ENCODE assay signal across 8 mouse cellular contexts in genomic region chr11:17257861-17258260, GRCm38 (mm10). TPM values are rescaled to one million over a fixed set of nuclear protein-coding genes. Genes with fewer than 3 reads are reported as not detected.
DNase-seq lines count a peak whose midpoint lies in the region; ATAC-seq and TF ChIP-seq lines count a peak whose summit lies in the region.

No protein-coding gene starts in this region.

- no peaks in the 10 kb centered on the region for H3K36me3 ChIP-seq in heart, embryonic 15.5 days
- H3K36me3 ChIP-seq in embryonic facial prominence, embryonic 14.5 days (ENCODE audit: control insufficient read depth, insufficient read depth, low read length), result no peaks in the 10 kb centered on the region
- H3K36me3 ChIP-seq in limb, embryonic 14.5 days (ENCODE audit: control insufficient read depth, insufficient read depth, low read length), result no peaks in the 10 kb centered on the region
- H3K36me3 ChIP-seq in midbrain, postnatal 0 days (ENCODE audit: insufficient read depth, low read length), result no peaks in the 10 kb centered on the region

- DNase-seq in heart, postnatal 25 days (ENCODE audit: low spot score), result no peak
- peak; percentile 54 for DNase-seq in MN1 (ENCODE audit: low spot score)
- DNase-seq in embryonic facial prominence, embryonic 14.5 days (ENCODE audit: low spot score), result peak; percentile 48
- peak; percentile 60 for DNase-seq in limb, embryonic 14.5 days (ENCODE audit: low spot score)
- peak; percentile 16 for DNase-seq in midbrain, postnatal 0 days (ENCODE audit: low spot score)
- no peak for DNase-seq in spleen, postnatal 36 days (ENCODE audit: low spot score in 2 of 2)

- H3K4me1 ChIP-seq in heart, embryonic 15.5 days (replicated peaks), result peaks cover 5% of the 10 kb centered on the region
- H3K4me1 ChIP-seq in embryonic facial prominence, embryonic 14.5 days (ENCODE audit: control insufficient read depth, insufficient read depth, low read length), result peaks cover 8% of the 10 kb centered on the region; the same call in 1 of the 2 replicates
- H3K4me1 ChIP-seq in limb, embryonic 14.5 days (ENCODE audit: control insufficient read depth, insufficient read depth, low read length), result peaks cover 2% of the 10 kb centered on the region
- peaks cover 6% of the 10 kb centered on the region; the same call in 1 of the 2 replicates for H3K4me1 ChIP-seq in midbrain, postnatal 0 days (ENCODE audit: insufficient read depth, low read length)

- no peak for TF ChIP-seq POLR2A in limb, embryonic 14.5 days (IDR thresholded peaks at IDR 0.05; ENCODE audit: borderline replicate concordance, extremely low read depth, insufficient read depth, insufficient read length)

- intact Hi-C loops in heart, postnatal 25 days (cut with DNase I), result loop anchor here (2.0 to 5.0 kb wide), 2 partner anchors 45 to 96 kb away; no protein-coding TSS in a partner anchor

- WGBS in heart, embryonic 15.5 days, result under 1% methylated on average over 17 of the region's 17 CpGs
- WGBS in embryonic facial prominence, embryonic 14.5 days, result under 1% methylated on average over 17 of the region's 17 CpGs
- WGBS in limb, embryonic 14.5 days, result under 1% methylated on average over 17 of the region's 17 CpGs
- WGBS in midbrain, postnatal 0 days, result 1% methylated on average over 17 of the region's 17 CpGs

- no peaks in the 10 kb centered on the region for H3K27me3 ChIP-seq in heart, embryonic 15.5 days
- H3K27me3 ChIP-seq in embryonic facial prominence, embryonic 14.5 days (replicated peaks; ENCODE audit: control insufficient read depth, insufficient read depth, low read length), result no peaks in the 10 kb centered on the region
- H3K27me3 ChIP-seq in limb, embryonic 14.5 days (ENCODE audit: control insufficient read depth, insufficient read depth, low read length), result no peaks in the 10 kb centered on the region
- H3K27me3 ChIP-seq in midbrain, postnatal 0 days (ENCODE audit: insufficient read depth, low read length), result no peaks in the 10 kb centered on the region

- H3K4me2 ChIP-seq in heart, embryonic 15.5 days, result peak overlapping the region; percentile 70
- peak overlapping the region; percentile 76 for H3K4me2 ChIP-seq in embryonic facial prominence, embryonic 14.5 days (ENCODE audit: low read depth, low read length)
- peak overlapping the region; percentile 53 for H3K4me2 ChIP-seq in limb, embryonic 14.5 days (replicated peaks; ENCODE audit: low read depth, low read length, severe bottlenecking)
- H3K4me2 ChIP-seq in midbrain, postnatal 0 days (ENCODE audit: low read depth, low read length, poor library complexity, severe bottlenecking), result peak overlapping the region; percentile 58

- peak overlapping the region; percentile 92 for H3K4me3 ChIP-seq in heart, embryonic 15.5 days
- H3K4me3 ChIP-seq in embryonic facial prominence, embryonic 14.5 days (ENCODE audit: low read depth, low read length), result peak overlapping the region; percentile 90
- peak overlapping the region; percentile 91 for H3K4me3 ChIP-seq in limb, embryonic 14.5 days (replicated peaks; ENCODE audit: low read length)
- peak overlapping the region; percentile 85 for H3K4me3 ChIP-seq in midbrain, postnatal 0 days (ENCODE audit: low read depth, low read length)

- H3K27ac ChIP-seq in heart, embryonic 15.5 days, result peak overlapping the region; percentile 83
- peak overlapping the region; percentile 89 for H3K27ac ChIP-seq in embryonic facial prominence, embryonic 14.5 days (replicated peaks; ENCODE audit: low read depth, low read length)
- H3K27ac ChIP-seq in limb, embryonic 14.5 days (replicated peaks; ENCODE audit: low read depth, low read length), result peak overlapping the region; percentile 93
- H3K27ac ChIP-seq in midbrain, postnatal 0 days (ENCODE audit: low read depth, low read length), result peak overlapping the region; percentile 91

- no peak for TF ChIP-seq CTCF in midbrain, postnatal 0 days (IDR thresholded peaks at IDR 0.05)

- H3K9me3 ChIP-seq in heart, embryonic 15.5 days (replicated peaks), result no peaks in the 10 kb centered on the region
- H3K9me3 ChIP-seq in embryonic facial prominence, embryonic 14.5 days (ENCODE audit: control insufficient read depth, low read length), result no peaks in the 10 kb centered on the region
- H3K9me3 ChIP-seq in limb, embryonic 14.5 days (ENCODE audit: control insufficient read depth, low read length), result no peaks in the 10 kb centered on the region
- no peaks in the 10 kb centered on the region for H3K9me3 ChIP-seq in midbrain, postnatal 0 days (ENCODE audit: low read length)

- ATAC-seq in heart, embryonic 15.5 days (replicated peaks; ENCODE audit: insufficient number of reproducible peaks, insufficient read depth, low FRiP score, low read depth), result peak; percentile 5; the same call in 1 of the 2 replicates
- peak; percentile 24; the same call in 1 of the 2 replicates for ATAC-seq in embryonic facial prominence, embryonic 14.5 days (ENCODE audit: low read depth)
- peak; percentile 72 for ATAC-seq in inflammation-experienced regulatory T-cells, adult 6 months
- peak; percentile 64; the same call in 1 of the 2 replicates for ATAC-seq in limb, embryonic 14.5 days (ENCODE audit: low FRiP score, low read depth)
- peak; percentile 52; the same call in 1 of the 2 replicates for ATAC-seq in midbrain, postnatal 0 days (ENCODE audit: low FRiP score)

- H3K9ac ChIP-seq in heart, embryonic 15.5 days, result peak overlapping the region; percentile 91
- peak overlapping the region; percentile 94 for H3K9ac ChIP-seq in embryonic facial prominence, embryonic 14.5 days (ENCODE audit: low read depth, low read length)
- H3K9ac ChIP-seq in limb, embryonic 14.5 days (ENCODE audit: low read depth, low read length, severe bottlenecking), result peak overlapping the region; percentile 95
- peak overlapping the region; percentile 84 for H3K9ac ChIP-seq in midbrain, postnatal 0 days (replicated peaks; ENCODE audit: low read length, poor library complexity, severe bottlenecking)

RNA-seq across cellular contexts. Expression of gene C1d, which starts 0.5 kb away (rescaled TPM):
- 60.8 and 68.0 TPM in 2 replicates for polyA plus RNA-seq in heart, embryonic 15.5 days (2015; fragmentation: Nextera tagmentation; extraction: Ambion mirVana)
- 10 to 100 TPM; 33.0 to 33.5 TPM for total RNA-seq in heart, postnatal 25 days (2021)
- polyA plus RNA-seq in embryonic facial prominence, embryonic 14.5 days (2014; fragmentation: Nextera tagmentation; extraction: Ambion mirVana), result 105 and 112 TPM in 2 replicates
- polyA plus RNA-seq in inflammation-experienced regulatory T-cells, adult 6 months (2017; shearing (Covaris generic)), result 100 to 1,000 TPM in 2 of 3 experiments, 10 to 100 TPM in 1; 93.6 to 124 (median 122) TPM
- 32.2 and 72.5 TPM in 2 replicates for polyA plus RNA-seq in limb, embryonic 14.5 days (2012; rRNA removed)
- polyA plus RNA-seq in limb, embryonic 14.5 days (2014; fragmentation: Nextera tagmentation; extraction: Ambion mirVana), result 110 and 114 TPM in 2 replicates
- total RNA-seq in midbrain, postnatal 0 days (2014; rRNA removed), result 59.0 and 63.8 TPM in 2 replicates
- 188 and 207 TPM in 2 replicates for polyA plus RNA-seq in midbrain, postnatal 0 days (2015; fragmentation: Nextera tagmentation; extraction: Ambion mirVana)

RNA-seq across cellular contexts. Expression of gene Pno1, which starts 46.5 kb away (rescaled TPM):
- 44.3 and 47.1 TPM in 2 replicates for polyA plus RNA-seq in heart, embryonic 15.5 days (2015; fragmentation: Nextera tagmentation; extraction: Ambion mirVana)
- 10 to 100 TPM; 30.9 to 33.2 TPM for total RNA-seq in heart, postnatal 25 days (2021)
- 69.8 and 75.5 TPM in 2 replicates for polyA plus RNA-seq in embryonic facial prominence, embryonic 14.5 days (2014; fragmentation: Nextera tagmentation; extraction: Ambion mirVana)
- polyA plus RNA-seq in inflammation-experienced regulatory T-cells, adult 6 months (2017; shearing (Covaris generic)), result 10 to 100 TPM; 28.0 to 36.3 (median 36.1) TPM
- polyA plus RNA-seq in limb, embryonic 14.5 days (2012; rRNA removed), result 15.0 and 20.0 TPM in 2 replicates
- 71.4 and 75.6 TPM in 2 replicates for polyA plus RNA-seq in limb, embryonic 14.5 days (2014; fragmentation: Nextera tagmentation; extraction: Ambion mirVana)
- 29.0 and 30.2 TPM in 2 replicates for total RNA-seq in midbrain, postnatal 0 days (2014; rRNA removed)
- polyA plus RNA-seq in midbrain, postnatal 0 days (2015; fragmentation: Nextera tagmentation; extraction: Ambion mirVana), result 51.5 and 53.5 TPM in 2 replicates

Comparison
In these comparisons a context has a peak if more than half of its experiments do, and no peak if none do; other contexts are left out.
1. ATAC-seq: peak in every context shown above with its lines; median percentile 72 in inflammation-experienced regulatory T-cells, adult 6 months; 64 in limb, embryonic 14.5 days; 52 in midbrain, postnatal 0 days; 24 in embryonic facial prominence, embryonic 14.5 days; 5 in heart, embryonic 15.5 days.
2. DNase-seq: peak in MN1 (single experiment), embryonic facial prominence, embryonic 14.5 days (single experiment), limb, embryonic 14.5 days (single experiment) and midbrain, postnatal 0 days (single experiment); none in heart, postnatal 25 days (single experiment) and spleen, postnatal 36 days (0 of 2).
3. Peak in every context shown above with its lines, with median percentiles within 50 percentile points of each other: H3K27ac ChIP-seq, H3K4me2 ChIP-seq, H3K4me3 ChIP-seq and H3K9ac ChIP-seq.